Mouse (Mus musculus) cerebellum, adult 2 months (tissue): Measurements from ENCODE around the gene Tubd1.

ENCODE experiments used
- CTCF ChIP-seq: fragments of 200-500 bp; IDR thresholded peaks from 2 replicates; pipeline ENCODE4 v1.5.1; 2011; ENCODE audit warnings: low read depth, mild to moderate bottlenecking, control low read depth, low read length, moderate library complexity, borderline replicate concordance; ENCODE audit not compliant: insufficient read depth
- POLR2A ChIP-seq: fragments of 200-500 bp; IDR thresholded peaks from 2 replicates; pipeline ENCODE4 v1.6.1; 2011; ENCODE audit warnings: low read length, control low read depth, borderline replicate concordance; ENCODE audit not compliant: insufficient read depth

- no peak for TF ChIP-seq CTCF
- no peak for TF ChIP-seq POLR2A
Measured at GRCm38 (mm10) chr11:86604289-86604688, 59.5 kb downstream of the Tubd1 start.
